Mouse (Mus musculus) forebrain, postnatal 0 days (tissue): Measurements from ENCODE around the gene Chd9. TPM values are rescaled to one million over a fixed set of nuclear protein-coding genes. Genes with fewer than 3 reads are reported as not detected.
A peak's percentile ranks its signal among the peaks of the same experiment; 100 is the strongest.

Experiments
- ATAC-seq: fragments of 200-750 bp; cut with Nextera tagmentation; 2 replicates; pipeline ENCODE4 v1.8.0; 2017; ENCODE audit warnings: mild to moderate bottlenecking, moderate library complexity
- DNase-seq: peaks from one replicate; pipeline ENCODE4 v3.0.0-alpha.2; 2015
- H3K27ac ChIP-seq: fragments of 300-500 bp; sonication (generic); 2 replicates; pipeline ENCODE4 v1.5.1; 2014; ENCODE audit warnings: low read depth, mild to moderate bottlenecking, antibody characterized with exemption, low read length, moderate library complexity, mixed read lengths
- H3K27me3 ChIP-seq: fragments of 300-500 bp; sonication (generic); 2 replicates; pipeline ENCODE4 v1.6.1; 2014; ENCODE audit warnings: mild to moderate bottlenecking, low read length, mixed read lengths; ENCODE audit not compliant: insufficient read depth
- H3K36me3 ChIP-seq: fragments of 300-500 bp; sonication (generic); 2 replicates; pipeline ENCODE4 v1.6.1; 2014; ENCODE audit warnings: mild to moderate bottlenecking, moderate library complexity; ENCODE audit not compliant: insufficient read depth
- H3K4me1 ChIP-seq: fragments of 300-500 bp; sonication (generic); 2 replicates; pipeline ENCODE4 v1.6.1; 2014; ENCODE audit warnings: antibody characterized with exemption; ENCODE audit not compliant: insufficient read depth
- H3K4me2 ChIP-seq: fragments of 300-500 bp; sonication (generic); 2 replicates; pipeline ENCODE4 v1.6.1; 2014; ENCODE audit warnings: low read depth, mild to moderate bottlenecking, moderate library complexity
- H3K4me3 ChIP-seq: fragments of 300-500 bp; sonication (generic); 2 replicates; pipeline ENCODE4 v1.5.1; 2014; ENCODE audit warnings: low read depth, low read length, mixed read lengths
- H3K9ac ChIP-seq: fragments of 300-500 bp; sonication (generic); 2 replicates; pipeline ENCODE4 v1.6.1; 2014; ENCODE audit warnings: mild to moderate bottlenecking
- H3K9me3 ChIP-seq: fragments of 300-500 bp; sonication (generic); 2 replicates; pipeline ENCODE4 v1.6.1; 2016; ENCODE audit warnings: low read length
- CTCF ChIP-seq: sonication (generic); IDR thresholded peaks from 2 replicates; pipeline ENCODE4 v1.5.1; 2016; ENCODE audit warnings: antibody characterized with exemption, control low read depth, low read depth
- WGBS: fragments of 180-500 bp; shearing (Covaris S2); extraction: QIAGEN DNeasy Blood & Tissue Kit; methylation state at CpG from one replicate; pipeline ENCODE4 v1.1.7; 2014; 5-methylcytosine and 5-hydroxymethylcytosine counted together
- polyA plus RNA-seq: library from polyadenylated mRNA; unstranded; fragments of >200 nt; fragmentation: Nextera tagmentation; extraction: Ambion mirVana; gene quantifications from 2 replicates; pipeline ENCODE4 v1.2.1, GENCODE M21; 2015
- total RNA-seq: library from RNA; depleted of rRNA; stranded (reverse); fragments of >200 nt; gene quantifications from 2 replicates; pipeline ENCODE4 v1.2.3, GENCODE M21; 2014

The Chd9 gene
- total and polyA plus RNA-seq, 2 experiments from 2014 or later, result 73.6 to 74.5 TPM

DNA sequence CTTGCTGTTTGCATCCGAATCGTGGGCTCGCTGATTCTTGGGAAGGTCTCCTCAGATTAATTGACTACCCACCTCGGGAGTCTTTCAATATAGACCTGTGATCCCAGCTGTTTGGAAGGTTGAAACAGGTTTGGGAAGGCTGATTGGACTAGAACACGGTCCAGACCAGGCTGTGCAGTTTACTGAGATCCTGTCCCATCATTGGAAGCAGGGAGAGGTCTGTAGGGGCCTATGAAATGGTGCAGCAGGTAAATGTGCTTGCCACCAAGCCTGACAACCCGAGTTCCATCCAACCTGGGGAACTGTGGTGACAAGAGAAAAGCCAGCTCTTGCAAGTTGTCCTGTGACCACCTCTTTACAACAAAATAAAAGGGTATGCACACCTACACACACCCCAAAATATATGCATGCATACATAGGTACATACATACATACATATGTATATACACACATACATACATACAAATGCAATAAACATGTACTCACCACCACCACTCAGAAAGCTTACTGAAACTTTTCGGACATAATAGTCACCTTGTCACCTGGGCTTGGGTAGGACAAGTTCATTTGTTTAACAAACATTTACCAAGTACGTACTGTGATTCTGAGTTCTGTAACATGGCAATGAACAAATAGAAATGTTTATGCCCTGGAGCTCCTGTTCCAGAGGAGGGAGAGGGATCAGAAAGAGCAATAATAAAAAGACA lies 63.9 kb downstream of the Chd9 start:
- TF ChIP-seq CTCF, result no peak
- Histone ChIP-seq H3K9me3 (no peaks in the 10 kb centered on the region), H3K4me3 (no peak overlapping the region), H3K27ac (no peak overlapping the region), H3K4me2 (no peak overlapping the region), H3K36me3 (no peaks in the 10 kb centered on the region), H3K4me1 (peaks cover 11% of the 10 kb centered on the region), H3K9ac (no peak overlapping the region), H3K27me3 (no peaks in the 10 kb centered on the region)
- ATAC-seq (no peak), DNase-seq (no peak)
- WGBS, result 90% methylated on average over 8 of the region's 8 CpGs

- Histone ChIP-seq H3K4me3 (no peak overlapping the region), H3K27ac (no peak overlapping the region), H3K9me3 (no peaks in the 10 kb centered on the region), H3K27me3 (no peaks in the 10 kb centered on the region), H3K9ac (no peak overlapping the region), H3K4me2 (no peak overlapping the region), H3K36me3 (no peaks in the 10 kb centered on the region), H3K4me1 (peaks cover 11% of the 10 kb centered on the region)
- no peak for TF ChIP-seq CTCF
- ATAC-seq, result no peak
- WGBS, result 93% methylated on average over 5 of the region's 5 CpGs
- no peak for DNase-seq
Measured at GRCm38 (mm10) chr8:90892579-90892919, 64.4 kb downstream of the Chd9 start.

DNA sequence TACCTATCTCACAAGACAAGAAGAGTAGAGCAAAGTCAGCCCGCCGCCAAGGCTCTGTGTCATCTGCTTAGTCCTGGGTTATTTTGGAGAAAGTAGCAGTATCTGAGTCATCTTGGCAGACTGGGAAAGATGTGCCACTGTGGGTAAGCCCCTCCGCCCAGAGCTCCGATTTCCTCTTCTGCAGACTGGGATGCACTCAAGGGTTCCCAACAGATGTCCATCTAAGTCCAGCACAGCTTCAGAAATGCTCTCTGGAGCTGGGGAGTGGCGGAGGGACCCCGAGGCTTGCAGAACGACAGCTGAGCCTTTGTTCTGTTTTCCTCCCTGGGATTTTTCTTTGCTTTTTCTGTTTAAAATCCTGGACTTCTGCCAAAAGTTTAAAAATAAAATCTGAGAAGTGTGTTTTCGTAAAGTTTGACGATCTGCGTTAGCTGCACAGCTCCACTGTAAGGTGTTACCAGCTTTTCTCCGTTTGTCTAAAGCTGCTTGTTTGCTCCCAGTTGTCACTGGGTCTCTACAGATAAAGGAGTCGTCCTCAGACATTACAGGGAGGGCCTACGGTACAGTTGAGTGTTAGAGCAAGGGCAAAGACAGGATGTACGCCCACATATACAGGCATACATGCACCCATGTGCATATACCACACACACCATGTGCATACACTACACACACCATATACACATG lies 66.2 kb downstream of the Chd9 start:
- DNase-seq, result peak; percentile 66
- H3K27ac ChIP-seq, result peak overlapping the region; percentile 60

DNA sequence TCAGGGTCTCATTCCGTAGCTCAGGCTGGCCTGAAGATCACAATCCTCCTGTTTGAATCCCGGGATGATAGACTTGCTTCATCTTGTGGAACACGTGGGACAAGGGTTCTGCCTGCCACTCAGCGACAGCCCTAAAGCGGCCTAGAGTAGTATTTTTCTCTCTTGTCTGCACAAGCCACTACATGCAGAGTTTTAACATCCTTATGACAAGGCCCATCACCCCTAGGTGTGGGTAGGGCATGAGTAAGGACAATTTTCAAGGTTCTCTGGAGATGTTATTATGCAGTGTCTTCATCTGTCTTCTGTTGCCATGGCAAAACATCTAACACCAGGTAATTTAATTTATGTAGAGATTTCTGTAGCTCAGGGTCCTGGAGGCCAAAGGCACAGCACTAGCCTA lies 69.2 kb downstream of the Chd9 start:
- no peaks in the 10 kb centered on the region for H3K27me3 ChIP-seq
- DNase-seq (no peak), ATAC-seq (no peak)
- H3K36me3 ChIP-seq, result no peaks in the 10 kb centered on the region
- WGBS, result 65% methylated on average over 5 of the region's 5 CpGs
- H3K9me3 ChIP-seq, result no peaks in the 10 kb centered on the region
- H3K4me3 ChIP-seq, result no peak overlapping the region
- H3K4me2 ChIP-seq, result no peak overlapping the region
- H3K4me1 ChIP-seq, result peaks cover 11% of the 10 kb centered on the region
- H3K9ac ChIP-seq, result no peak overlapping the region
- no peak for TF ChIP-seq CTCF
- H3K27ac ChIP-seq, result no peak overlapping the region

More for the DNA sequence above, 66.2 kb downstream of the Chd9 start:
- peak; percentile 74 for ATAC-seq
- peaks cover 11% of the 10 kb centered on the region for H3K4me1 ChIP-seq
- no peaks in the 10 kb centered on the region for H3K27me3 ChIP-seq
- 30% methylated on average over 14 of the region's 14 CpGs for WGBS
- H3K9me3 ChIP-seq, result no peaks in the 10 kb centered on the region
- peak overlapping the region; percentile 23; the same call in 1 of the 2 replicates for H3K4me2 ChIP-seq
- TF ChIP-seq CTCF, result no peak
- no peak overlapping the region for H3K4me3 ChIP-seq
- peak overlapping the region; percentile 36; the same call in 1 of the 2 replicates for H3K9ac ChIP-seq
- no peaks in the 10 kb centered on the region for H3K36me3 ChIP-seq

DNA sequence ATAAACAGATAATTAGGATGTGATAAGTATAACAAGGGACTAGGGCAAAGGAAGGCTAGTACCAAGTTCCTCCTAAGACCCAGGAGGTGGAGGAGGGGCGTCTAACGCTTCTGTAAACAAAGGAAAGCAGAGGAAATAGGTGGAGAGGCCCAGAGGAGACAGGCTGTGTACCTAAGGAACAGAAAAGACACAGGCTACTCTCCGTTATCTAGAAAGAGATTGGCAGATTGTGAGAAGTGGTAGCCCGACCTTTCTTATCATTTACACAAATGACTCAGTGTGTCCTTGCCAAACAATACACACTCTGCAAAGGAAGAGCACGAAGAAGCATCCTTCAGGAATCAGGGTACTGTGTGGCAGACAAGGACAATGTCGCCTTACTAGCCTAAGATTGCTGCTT lies 70.4 kb downstream of the Chd9 start:
- Histone ChIP-seq H3K36me3 (no peaks in the 10 kb centered on the region), H3K4me1 (peaks cover 11% of the 10 kb centered on the region)

GRCm38 (mm10) chr8:90902002-90902401 lies 73.8 kb downstream of the Chd9 start:
- Histone ChIP-seq H3K4me3 (no peak overlapping the region), H3K4me1 (no peaks in the 10 kb centered on the region), H3K9me3 (no peaks in the 10 kb centered on the region), H3K27me3 (no peaks in the 10 kb centered on the region), H3K4me2 (no peak overlapping the region), H3K9ac (no peak overlapping the region), H3K27ac (no peak overlapping the region), H3K36me3 (no peaks in the 10 kb centered on the region)
- ATAC-seq, result no peak
- no peak for TF ChIP-seq CTCF
- 83% methylated on average over 2 of the region's 2 CpGs for WGBS
- DNase-seq, result no peak

More for the DNA sequence above, 70.4 kb downstream of the Chd9 start:
- no peaks in the 10 kb centered on the region for H3K27me3 ChIP-seq
- DNase-seq (no peak), ATAC-seq (no peak)
- WGBS, result 46% methylated on average over 6 of the region's 6 CpGs
- no peak overlapping the region for H3K27ac ChIP-seq
- no peak overlapping the region for H3K9ac ChIP-seq
- H3K4me2 ChIP-seq, result no peak overlapping the region
- H3K4me3 ChIP-seq, result no peak overlapping the region
- H3K9me3 ChIP-seq, result no peaks in the 10 kb centered on the region
- TF ChIP-seq CTCF, result no peak

GRCm38 (mm10) chr8:90904171-90904706 lies 76.1 kb downstream of the Chd9 start:
- DNase-seq (no peak), ATAC-seq (no peak)
- no peaks in the 10 kb centered on the region for H3K9me3 ChIP-seq
- WGBS, result 70% methylated on average over 2 of the region's 2 CpGs
- no peak overlapping the region for H3K27ac ChIP-seq
- no peaks in the 10 kb centered on the region for H3K4me1 ChIP-seq
- no peaks in the 10 kb centered on the region for H3K27me3 ChIP-seq
- no peak overlapping the region for H3K9ac ChIP-seq
- H3K4me2 ChIP-seq, result no peak overlapping the region
- TF ChIP-seq CTCF, result no peak
- no peak overlapping the region for H3K4me3 ChIP-seq
- no peaks in the 10 kb centered on the region for H3K36me3 ChIP-seq
